Comparison of ENCODE assay signal across 9 mouse cellular contexts in the genomic region with DNA sequence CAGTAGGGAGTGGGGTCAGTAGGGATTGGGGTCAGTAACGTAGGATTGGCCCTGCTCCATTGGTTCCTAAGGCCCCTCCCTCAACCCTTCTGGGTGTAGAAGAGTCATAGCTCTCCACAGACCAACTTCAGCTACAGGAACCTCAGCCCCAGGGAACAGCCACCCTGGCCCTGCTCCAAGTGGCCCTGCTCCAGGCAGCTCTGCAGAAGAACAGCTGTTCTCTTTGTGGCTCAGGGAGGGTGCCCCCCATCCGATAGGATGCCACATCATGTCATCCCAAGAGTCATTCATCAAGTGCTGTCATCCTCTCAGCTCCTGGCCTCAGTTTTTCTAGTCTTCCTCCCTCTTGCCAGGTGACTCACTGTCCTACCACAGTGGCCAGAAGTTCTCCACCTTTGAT. TPM values are rescaled to one million over a fixed set of nuclear protein-coding genes. Genes with fewer than 3 reads are reported as not detected.
DNase-seq lines count a peak whose midpoint lies in the region; ATAC-seq lines count a peak whose summit lies in the region.
"Had no signal": no experiment of that assay in that cellular context is flagged by ENCODE, and none has a peak within 500 bp of the region (broad histone marks: within the 10 kb centered on the region; RNA-seq: fewer than 3 reads in every experiment).

No protein-coding gene starts in this region.

- intact Hi-C loops in heart, postnatal 25 days (cut with DNase I): no loop called here

- H3K9me3 ChIP-seq in heart, embryonic 16.5 days (replicated peaks; ENCODE audit: control insufficient read depth, low read length): no peaks in the 10 kb centered on the region
- H3K9me3 ChIP-seq in limb, embryonic 15.5 days: no peaks in the 10 kb centered on the region
- H3K9me3 ChIP-seq: liver, embryonic 15.5 days had no signal

- H3K4me2 ChIP-seq in heart, embryonic 16.5 days (ENCODE audit: low read depth, low read length): peak overlapping the region; percentile 46
- peak overlapping the region; percentile 62 for H3K4me2 ChIP-seq in limb, embryonic 15.5 days
- H3K4me2 ChIP-seq: liver, embryonic 15.5 days had no signal

- ATAC-seq in heart, embryonic 16.5 days (replicated peaks; ENCODE audit: extremely low read depth, insufficient read depth, low FRiP score): peak; percentile 46
- no peak for ATAC-seq in limb, embryonic 15.5 days (ENCODE audit: insufficient number of reproducible peaks, low FRiP score, low TSS enrichment, low read depth)

- H3K4me1 ChIP-seq in heart, embryonic 16.5 days (ENCODE audit: control insufficient read depth, insufficient read depth, low read length): peaks cover 10% of the 10 kb centered on the region
- H3K4me1 ChIP-seq in limb, embryonic 15.5 days: peaks cover 72% of the 10 kb centered on the region
- H3K4me1 ChIP-seq: liver, embryonic 15.5 days had no signal

- no peak overlapping the region for H3K9ac ChIP-seq in heart, embryonic 16.5 days (ENCODE audit: low read length)
- H3K9ac ChIP-seq in limb, embryonic 15.5 days: no peak overlapping the region
- H3K9ac ChIP-seq: liver, embryonic 15.5 days had no signal

- peaks cover 26% of the 10 kb centered on the region for H3K36me3 ChIP-seq in heart, embryonic 16.5 days (ENCODE audit: control insufficient read depth, insufficient read depth)
- peaks cover 48% of the 10 kb centered on the region for H3K36me3 ChIP-seq in limb, embryonic 15.5 days

- no peaks in the 10 kb centered on the region for H3K27me3 ChIP-seq in heart, embryonic 16.5 days (ENCODE audit: control insufficient read depth, insufficient read depth, low read length)
- no peaks in the 10 kb centered on the region for H3K27me3 ChIP-seq in limb, embryonic 15.5 days
- H3K27me3 ChIP-seq: liver, embryonic 15.5 days had no signal

- peak; percentile 95 for DNase-seq in heart, adult 11 months
- no peak for DNase-seq in heart, postnatal 25 days (ENCODE audit: low spot score)
- DNase-seq in testis, postnatal 10 days (ENCODE audit: low spot score): peak; percentile 79
- DNase-seq in testis, postnatal 14 days (ENCODE audit: low spot score): no peak
- no peak for DNase-seq in c-Kit-positive CD71-positive TER-119-positive erythroid progenitor cells, embryonic 14.5 days (ENCODE audit: low spot score)
- no peak for DNase-seq in thymus, postnatal 10 days (ENCODE audit: low spot score in 2 of 2)

- no peak overlapping the region for H3K4me3 ChIP-seq in heart, embryonic 16.5 days (ENCODE audit: low read length)
- peak overlapping the region; percentile 48 for H3K4me3 ChIP-seq in limb, embryonic 15.5 days
- H3K4me3 ChIP-seq: liver, embryonic 15.5 days had no signal

- no peak overlapping the region for H3K27ac ChIP-seq in heart, embryonic 16.5 days (ENCODE audit: low read length)
- H3K27ac ChIP-seq in limb, embryonic 15.5 days: peak overlapping the region; percentile 97
- H3K27ac ChIP-seq: liver, embryonic 15.5 days had no signal

- WGBS in heart, embryonic 16.5 days: 16% methylated on average over 2 of the region's 2 CpGs
- 15% methylated on average over 2 of the region's 2 CpGs for WGBS in limb, embryonic 15.5 days

RNA-seq across cellular contexts. Expression of gene Mfap4, which starts 2.2 kb away (rescaled TPM):
- total RNA-seq in heart, postnatal 25 days (2021): 10 to 100 TPM; 43.3 to 50.0 TPM
- polyA plus RNA-seq in heart, embryonic 16.5 days (2015; fragmentation: Nextera tagmentation; extraction: Ambion mirVana): 125 and 225 TPM in 2 replicates
- 540 and 575 TPM in 2 replicates for polyA plus RNA-seq in limb, embryonic 15.5 days (2015; fragmentation: Nextera tagmentation; extraction: Ambion mirVana)

RNA-seq across cellular contexts. Expression of gene Mapk7, which starts 6.8 kb away (rescaled TPM):
- 1 to 10 TPM; 6.0 to 7.7 TPM for total RNA-seq in heart, postnatal 25 days (2021)
- 27.4 and 28.9 TPM in 2 replicates for polyA plus RNA-seq in heart, embryonic 16.5 days (2015; fragmentation: Nextera tagmentation; extraction: Ambion mirVana)
- polyA plus RNA-seq in limb, embryonic 15.5 days (2015; fragmentation: Nextera tagmentation; extraction: Ambion mirVana): 59.4 and 65.0 TPM in 2 replicates

RNA-seq across cellular contexts. Expression of gene B9d1, which starts 17.5 kb away (rescaled TPM):
- total RNA-seq in heart, postnatal 25 days (2021): 10 to 100 TPM in 1 of 2 experiments, 1 to 10 TPM in 1; 8.4 to 10.4 TPM
- 11.6 and 13.3 TPM in 2 replicates for polyA plus RNA-seq in heart, embryonic 16.5 days (2015; fragmentation: Nextera tagmentation; extraction: Ambion mirVana)
- polyA plus RNA-seq in limb, embryonic 15.5 days (2015; fragmentation: Nextera tagmentation; extraction: Ambion mirVana): 20.7 and 24.8 TPM in 2 replicates

RNA-seq across cellular contexts. Expression of gene Rnf112, which starts 33.5 kb away (rescaled TPM):
- total RNA-seq in heart, postnatal 25 days (2021): under 1 TPM; 0.26 to 0.53 TPM
- polyA plus RNA-seq in heart, embryonic 16.5 days (2015; fragmentation: Nextera tagmentation; extraction: Ambion mirVana): 0.07 and 0.29 TPM in 2 replicates
- 0.78 and 0.82 TPM in 2 replicates for polyA plus RNA-seq in limb, embryonic 15.5 days (2015; fragmentation: Nextera tagmentation; extraction: Ambion mirVana)

Comparison
In these comparisons a context has a peak if more than half of its experiments do, and no peak if none do; other contexts are left out.
1. DNase-seq: peak in heart, adult 11 months (single experiment) and testis, postnatal 10 days (single experiment); none in heart, postnatal 25 days (single experiment), testis, postnatal 14 days (single experiment), c-Kit-positive CD71-positive TER-119-positive erythroid progenitor cells, embryonic 14.5 days (single experiment) and thymus, postnatal 10 days (0 of 2).